Mouse (Mus musculus) E14TG2a.4 (cell line): ENCODE results near the gene Hip1r.

Experiments used
- H3K27me3 ChIP-seq: 2 replicates; pipeline ENCODE4 v1.6.1; 2014; ENCODE audit warnings: low read length, control low read depth; ENCODE audit not compliant: insufficient read depth
- H3K36me3 ChIP-seq: 2 replicates; pipeline ENCODE4 v1.6.1; 2014; ENCODE audit warnings: low read length, control low read depth; ENCODE audit not compliant: insufficient read depth
- H3K4me1 ChIP-seq: replicated peaks from 2 replicates; pipeline ENCODE4 v1.6.1; 2014; ENCODE audit warnings: low read depth, low read length, control low read depth
- H3K4me3 ChIP-seq: replicated peaks from 2 replicates; pipeline ENCODE4 v1.5.1; 2014; ENCODE audit warnings: mild to moderate bottlenecking, low read length
- H3K9me3 ChIP-seq: 2 replicates; pipeline ENCODE4 v1.6.1; 2014; ENCODE audit warnings: low read length, control low read depth
- CTCF ChIP-seq: conservative IDR thresholded peaks from 2 replicates; pipeline ENCODE4 v1.5.1; 2014; ENCODE audit warnings: low read length
- NANOG ChIP-seq: IDR thresholded peaks from 2 replicates; pipeline ENCODE4 v1.6.1; 2014; ENCODE audit warnings: borderline replicate concordance, low read length, mixed read lengths
- POU5F1 ChIP-seq: IDR thresholded peaks from 2 replicates; pipeline ENCODE4 v1.6.1; 2014; ENCODE audit warnings: low read length, borderline replicate concordance

Hip1r gene

GRCm38 (mm10) chr5:123989941-123990885 lies 16.8 kb downstream of the Hip1r start:
- Histone ChIP-seq H3K27me3 (no peaks in the 10 kb centered on the region), H3K4me3 (peak overlapping the region; percentile 50), H3K4me1 (peaks cover 40% of the 10 kb centered on the region), H3K9me3 (no peaks in the 10 kb centered on the region), H3K36me3 (peaks cover 19% of the 10 kb centered on the region)
- TF ChIP-seq POU5F1 (no peak), CTCF (no peak), NANOG (no peak)

GRCm38 (mm10) chr5:123991321-123991720 lies 17.9 kb downstream of the Hip1r start:
- peaks cover 50% of the 10 kb centered on the region for H3K4me1 ChIP-seq
- no peak overlapping the region for H3K4me3 ChIP-seq
- H3K36me3 ChIP-seq: peaks cover 19% of the 10 kb centered on the region
- H3K27me3 ChIP-seq: peaks cover 4% of the 10 kb centered on the region; the same call in 1 of the 2 replicates
- TF ChIP-seq NANOG (no peak), CTCF (no peak), POU5F1 (no peak)
- no peaks in the 10 kb centered on the region for H3K9me3 ChIP-seq

GRCm38 (mm10) chr5:123992193-123992637 lies 18.8 kb downstream of the Hip1r start:
- Histone ChIP-seq H3K9me3 (no peaks in the 10 kb centered on the region), H3K4me3 (no peak overlapping the region), H3K36me3 (peaks cover 19% of the 10 kb centered on the region), H3K4me1 (peaks cover 55% of the 10 kb centered on the region), H3K27me3 (peaks cover 11% of the 10 kb centered on the region)
- TF ChIP-seq CTCF: no peak
- no peak for TF ChIP-seq POU5F1
- TF ChIP-seq NANOG: no peak

- Histone ChIP-seq H3K27me3 (peaks cover 16% of the 10 kb centered on the region), H3K9me3 (no peaks in the 10 kb centered on the region), H3K4me3 (no peak overlapping the region), H3K4me1 (peaks cover 56% of the 10 kb centered on the region), H3K36me3 (peaks cover 19% of the 10 kb centered on the region)
- TF ChIP-seq POU5F1 (no peak), NANOG (no peak), CTCF (peak; percentile 90)
These were observed 19.4 kb downstream of the Hip1r start for GRCm38 (mm10) chr5:123992794-123993193.

- Histone ChIP-seq H3K9me3 (no peaks in the 10 kb centered on the region), H3K4me3 (no peak overlapping the region), H3K36me3 (peaks cover 19% of the 10 kb centered on the region), H3K27me3 (peaks cover 23% of the 10 kb centered on the region), H3K4me1 (peaks cover 62% of the 10 kb centered on the region)
- TF ChIP-seq CTCF (no peak), POU5F1 (no peak), NANOG (no peak)
These were observed 20.0 kb downstream of the Hip1r start for GRCm38 (mm10) chr5:123993263-123994036.

GRCm38 (mm10) chr5:123994468-123994867 lies 21.0 kb downstream of the Hip1r start:
- TF ChIP-seq NANOG: no peak
- H3K27me3 ChIP-seq: peaks cover 26% of the 10 kb centered on the region
- no peaks in the 10 kb centered on the region for H3K9me3 ChIP-seq
- H3K36me3 ChIP-seq: peaks cover 19% of the 10 kb centered on the region
- peaks cover 66% of the 10 kb centered on the region for H3K4me1 ChIP-seq
- H3K4me3 ChIP-seq: no peak overlapping the region

GRCm38 (mm10) chr5:123995388-123995787 lies 22.0 kb downstream of the Hip1r start:
- Histone ChIP-seq H3K27me3 (peaks cover 31% of the 10 kb centered on the region), H3K4me1 (peaks cover 66% of the 10 kb centered on the region), H3K36me3 (peaks cover 17% of the 10 kb centered on the region), H3K9me3 (no peaks in the 10 kb centered on the region), H3K4me3 (peak overlapping the region; percentile 67; the same call in 1 of the 2 replicates)
- TF ChIP-seq POU5F1: no peak
- TF ChIP-seq CTCF: no peak
- TF ChIP-seq NANOG: no peak

GRCm38 (mm10) chr5:123996194-123996593 lies 22.8 kb downstream of the Hip1r start:
- H3K4me1 ChIP-seq: peaks cover 74% of the 10 kb centered on the region
- no peaks in the 10 kb centered on the region for H3K9me3 ChIP-seq
- H3K27me3 ChIP-seq: peaks cover 31% of the 10 kb centered on the region
- H3K4me3 ChIP-seq: peak overlapping the region; percentile 67
- H3K36me3 ChIP-seq: peaks cover 14% of the 10 kb centered on the region
- TF ChIP-seq CTCF (peak; percentile 76), NANOG (no peak), POU5F1 (no peak)
